Mouse (Mus musculus) C2C12 (cell line): ENCODE data around the gene Olfr315.

Experiments used
- CEBPB ChIP-seq: IDR thresholded peaks from one replicate; pipeline ENCODE4 v1.6.1; 2011; ENCODE audit warnings: low read depth, mild to moderate bottlenecking, control low read depth, moderate library complexity
- CTCF ChIP-seq: IDR thresholded peaks from one replicate; pipeline ENCODE4 v1.5.1; 2011; ENCODE audit not compliant: control insufficient read depth, insufficient read depth, insufficient read length
- MYOD1 ChIP-seq: IDR thresholded peaks from one replicate; pipeline ENCODE4 v1.6.1; 2011; ENCODE audit warnings: low read depth; ENCODE audit not compliant: control insufficient read depth, insufficient read length
- MYOG ChIP-seq: IDR thresholded peaks from one replicate; pipeline ENCODE4 v1.6.1; 2011; ENCODE audit not compliant: control insufficient read depth, insufficient read length; ENCODE audit errors: extremely low read depth
- USF1 ChIP-seq: IDR thresholded peaks from one replicate; pipeline ENCODE4 v1.6.1; 2011; ENCODE audit warnings: low read depth, mild to moderate bottlenecking, control low read depth, moderate library complexity

GRCm38 (mm10) chr11:58789532-58789931, 16.5 kb downstream of the Olfr315 start:
- TF ChIP-seq CEBPB (no peak), CTCF (no peak), USF1 (no peak), MYOD1 (no peak), MYOG (no peak)
